Mouse (Mus musculus) heart, adult 18-20 months (tissue): Measurements from ENCODE around the gene Sys1. TPM values are rescaled to one million over a fixed set of nuclear protein-coding genes. Genes with fewer than 3 reads are reported as not detected.

Source experiments
- DNase-seq, 2 experiments: peaks; one replicate each; pipeline ENCODE4 v3.0.0; 2021 to 2022; ENCODE audit warnings: mixed read lengths in 1 of 2
- long read RNA-seq, 2 experiments: library from polyadenylated mRNA; stranded (forward); transcript quantifications; one replicate each; pipeline ENCODE4 v2.0.0; 2021
- total RNA-seq, 2 experiments: library from RNA; stranded (reverse); gene quantifications; 2 replicates each; pipeline ENCODE4 v1.2.3; 2021

The Sys1 gene
- 10 to 100 TPM; 23.0 to 23.1 TPM for total RNA-seq
- long read RNA-seq, experiment 1, transcript Sys1-201 (4 exons, 1,606 nt): major isoform, 42 of 48 reads
- long read RNA-seq, experiment 1, partial matches to known transcripts: 4 of 48 reads
- long read RNA-seq, experiment 1, other reads (novel, unspliced or antisense): 1 of 48 reads
- long read RNA-seq, experiment 2, transcript Sys1-201 (4 exons, 1,606 nt): major isoform, 27 of 29 reads
- long read RNA-seq, experiment 2, partial matches to known transcripts: 2 of 29 reads
- long read RNA-seq, experiment 2, other reads (novel, unspliced or antisense): 0 of 29 reads

- DNase-seq: peak; percentile 34 to 61
Measured at GRCm38 (mm10) chr2:164456864-164457300, at the start of gene Sys1. Sys1 (plus strand) TSS chr2:164456964.

GRCm38 (mm10) chr2:164407708-164408107 lies 49.1 kb upstream of the Sys1 start:
- peak; percentile 63 to 75 for DNase-seq

- no peak for DNase-seq
Measured at GRCm38 (mm10) chr2:164414167-164414566, 42.6 kb upstream of the Sys1 start.

- DNase-seq: no peak
Measured at GRCm38 (mm10) chr2:164414581-164414980, 42.2 kb upstream of the Sys1 start.

GRCm38 (mm10) chr2:164417198-164417597 lies 39.6 kb upstream of the Sys1 start:
- peak in 1 of 2 experiments; percentile 65 for DNase-seq

- no peak for DNase-seq
Measured at GRCm38 (mm10) chr2:164418308-164418875, 38.4 kb upstream of the Sys1 start.

GRCm38 (mm10) chr2:164419489-164419888 lies 37.3 kb upstream of the Sys1 start:
- DNase-seq: no peak

- DNase-seq: no peak
Measured at GRCm38 (mm10) chr2:164421306-164421705, 35.5 kb upstream of the Sys1 start.

GRCm38 (mm10) chr2:164421979-164422378 lies 34.8 kb upstream of the Sys1 start:
- no peak for DNase-seq

GRCm38 (mm10) chr2:164422675-164423393 lies 33.9 kb upstream of the Sys1 start:
- DNase-seq: no peak

GRCm38 (mm10) chr2:164423464-164423863 lies 33.3 kb upstream of the Sys1 start:
- DNase-seq: no peak

GRCm38 (mm10) chr2:164424406-164424805 lies 32.4 kb upstream of the Sys1 start:
- no peak for DNase-seq

- DNase-seq: no peak
Measured at GRCm38 (mm10) chr2:164425401-164425800, 31.4 kb upstream of the Sys1 start.

GRCm38 (mm10) chr2:164426121-164426520 lies 30.6 kb upstream of the Sys1 start:
- no peak for DNase-seq

- DNase-seq: no peak
Measured at GRCm38 (mm10) chr2:164426952-164427351, 29.8 kb upstream of the Sys1 start.

- DNase-seq: no peak
Measured at GRCm38 (mm10) chr2:164428451-164428850, 28.3 kb upstream of the Sys1 start.

- DNase-seq: no peak
Measured at GRCm38 (mm10) chr2:164429881-164430615, 26.7 kb upstream of the Sys1 start.

GRCm38 (mm10) chr2:164430697-164431096 lies 26.1 kb upstream of the Sys1 start:
- DNase-seq: no peak

- DNase-seq: peak; percentile 22 to 42
Measured at GRCm38 (mm10) chr2:164431676-164432465, 24.9 kb upstream of the Sys1 start.

- DNase-seq: peak; percentile 39 to 45
Measured at GRCm38 (mm10) chr2:164432541-164433191, 24.1 kb upstream of the Sys1 start.

GRCm38 (mm10) chr2:164433278-164433895 lies 23.4 kb upstream of the Sys1 start:
- no peak for DNase-seq
